Mouse (Mus musculus) brain, adult 2 months (tissue): ENCODE data around the gene Gadl1.
A peak's percentile ranks its signal among the peaks of the same experiment; 100 is the strongest.

ENCODE experiments used
- DNase-seq: peaks from one replicate; pipeline ENCODE4 v3.0.0; 2011; ENCODE audit warnings: low read depth, low spot score

Gene Gadl1

DNA sequence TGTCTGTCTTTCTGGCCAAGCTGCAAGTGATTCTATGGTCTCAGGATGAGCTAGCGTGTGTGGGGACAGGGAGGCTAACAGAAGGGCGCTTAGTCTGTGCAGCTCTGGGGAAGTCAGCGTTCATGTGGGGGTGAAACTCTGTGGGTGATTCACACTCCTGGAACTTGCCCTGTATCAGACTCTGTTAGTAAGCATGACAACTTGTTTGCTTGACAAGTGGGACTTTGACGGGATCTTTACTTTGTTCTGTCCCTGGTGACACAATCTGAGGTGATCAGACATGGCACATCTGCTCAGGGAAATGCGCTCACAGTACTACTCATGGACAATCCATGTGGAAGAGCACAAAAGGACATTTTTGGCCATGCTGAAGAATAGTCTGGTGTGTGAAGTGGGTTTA lies 178.0 kb downstream of the Gadl1 start:
- peak; percentile 18 for DNase-seq

DNA sequence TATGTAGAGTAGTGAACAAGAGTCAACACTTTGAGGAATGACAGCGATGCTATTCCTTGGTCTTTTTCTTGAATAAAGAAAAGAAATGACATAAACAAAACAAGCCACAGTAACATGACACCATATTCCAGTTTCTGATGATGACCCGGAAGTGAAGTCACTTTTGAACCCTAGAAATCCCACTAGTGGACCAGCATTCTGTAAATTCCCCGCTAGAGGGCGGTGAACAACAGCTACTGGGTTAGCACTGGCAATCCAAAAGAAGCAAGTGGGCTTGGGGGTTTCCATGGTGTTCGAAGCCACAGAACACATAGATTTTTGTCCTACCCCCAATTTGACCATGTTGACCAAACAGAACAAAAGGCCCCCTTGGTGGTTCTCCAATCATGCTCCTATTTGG lies 178.6 kb downstream of the Gadl1 start:
- peak; percentile 59 for DNase-seq

- peak; percentile 13 for DNase-seq
Observed at GRCm38 (mm10) chr9:116088912-116089311, 179.7 kb downstream of the Gadl1 start.

- DNase-seq = no peak
Observed at GRCm38 (mm10) chr9:116090296-116090695, 181.0 kb downstream of the Gadl1 start.

- peak; percentile 58 for DNase-seq
Observed at GRCm38 (mm10) chr9:116091101-116091841, 182.0 kb downstream of the Gadl1 start.

DNA sequence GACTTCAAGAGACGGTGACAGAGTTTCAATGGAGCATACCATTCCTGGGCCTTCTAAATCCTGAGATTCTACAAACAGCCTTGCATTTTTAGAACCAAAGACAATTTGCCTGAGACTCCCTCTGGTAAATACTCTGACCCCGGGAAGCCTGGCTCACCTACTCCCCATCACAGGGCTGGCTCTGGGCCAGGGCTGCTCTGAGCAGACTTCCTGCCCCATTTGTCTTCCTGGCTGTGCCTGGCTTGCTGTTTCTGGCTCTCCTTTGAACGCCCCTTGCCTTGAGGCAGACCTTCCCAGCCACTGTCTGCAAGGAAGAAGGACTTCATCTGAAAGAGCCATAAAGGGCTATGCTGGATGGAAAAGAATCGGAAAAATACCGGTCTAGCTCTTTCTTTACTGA lies 182.7 kb downstream of the Gadl1 start:
- DNase-seq = peak; percentile 22

GRCm38 (mm10) chr9:116098724-116099595 lies 189.7 kb downstream of the Gadl1 start:
- peak; percentile 31 for DNase-seq

- no peak for DNase-seq
Observed at GRCm38 (mm10) chr9:116099596-116099993, 190.3 kb downstream of the Gadl1 start.

DNA sequence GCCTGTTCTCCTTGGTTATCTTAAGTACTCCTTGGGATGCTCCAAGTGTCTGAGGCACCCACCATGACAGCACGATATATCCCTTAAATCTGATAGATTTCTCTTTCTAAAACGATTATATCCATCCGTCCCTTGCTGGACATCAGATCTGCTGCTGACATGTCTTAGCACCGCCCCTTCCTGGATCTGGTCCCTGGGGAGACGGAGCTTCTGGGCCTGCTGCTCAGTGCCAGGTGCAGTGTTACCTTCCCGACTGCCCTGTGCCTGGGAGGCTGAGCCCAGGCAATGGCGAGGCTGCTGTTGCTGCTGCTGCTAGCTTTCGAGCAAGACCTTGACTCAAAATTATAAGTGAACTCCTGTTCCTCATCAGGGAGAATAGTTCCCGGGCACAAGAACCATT lies 190.8 kb downstream of the Gadl1 start:
- DNase-seq = no peak

DNA sequence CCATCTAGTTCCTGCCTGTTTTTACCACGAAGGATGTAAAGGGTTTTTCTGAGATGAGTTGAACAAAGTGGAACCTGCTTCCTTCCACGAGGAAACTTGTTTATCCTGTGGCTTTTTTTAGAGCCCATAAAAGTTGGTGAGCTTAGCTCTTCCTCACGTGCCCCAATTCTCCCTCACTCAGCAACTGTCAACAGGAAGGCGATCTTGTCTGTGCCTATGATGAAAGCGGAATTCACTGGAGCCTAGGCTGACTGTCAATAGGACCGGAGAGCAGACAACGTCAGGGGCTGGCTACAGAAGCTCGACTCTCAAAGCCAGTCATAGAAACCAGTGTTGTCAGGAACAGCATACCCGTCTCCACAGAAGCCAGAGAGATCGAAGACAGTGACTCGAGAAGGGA lies 192.6 kb downstream of the Gadl1 start:
- peak; percentile 53 for DNase-seq

DNA sequence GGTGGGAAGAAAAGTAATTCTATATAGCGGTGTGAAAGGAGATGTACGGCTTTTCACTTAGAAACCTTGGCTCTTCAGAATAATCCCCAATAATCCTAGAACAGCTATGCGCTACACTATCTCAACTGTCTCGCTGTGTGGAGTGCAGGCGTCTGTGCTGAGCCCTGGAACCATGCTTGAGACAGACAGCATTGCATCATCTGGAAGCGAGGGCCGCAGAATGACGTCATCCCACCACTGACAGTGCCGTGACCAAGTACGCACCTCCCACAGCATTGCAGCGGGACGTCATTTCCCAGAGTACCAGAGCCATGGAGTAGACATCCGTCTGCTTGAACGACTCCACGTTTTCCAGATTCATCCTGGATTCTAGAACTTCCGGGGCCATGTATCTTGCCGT lies 195.5 kb downstream of the Gadl1 start:
- no peak for DNase-seq

DNA sequence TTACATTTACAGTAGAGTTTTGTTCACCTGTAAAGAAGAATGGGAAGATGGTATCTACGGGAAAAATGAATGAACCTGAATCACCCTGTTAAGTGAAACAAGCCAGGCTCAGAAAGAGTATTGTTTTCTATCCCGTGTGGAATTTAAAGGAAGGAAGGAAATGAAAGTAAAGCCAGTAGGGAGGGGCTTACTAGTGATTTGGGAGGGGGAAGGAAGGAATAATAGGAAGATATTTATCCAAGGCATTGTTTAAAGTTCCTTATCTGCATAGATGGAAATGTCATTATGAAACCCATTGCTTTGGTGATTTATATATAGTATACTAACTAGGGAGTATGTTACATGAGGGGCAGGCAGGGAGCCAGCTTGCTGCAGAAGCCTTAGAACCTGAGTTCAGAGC lies 199.5 kb downstream of the Gadl1 start:
- no peak for DNase-seq

DNA sequence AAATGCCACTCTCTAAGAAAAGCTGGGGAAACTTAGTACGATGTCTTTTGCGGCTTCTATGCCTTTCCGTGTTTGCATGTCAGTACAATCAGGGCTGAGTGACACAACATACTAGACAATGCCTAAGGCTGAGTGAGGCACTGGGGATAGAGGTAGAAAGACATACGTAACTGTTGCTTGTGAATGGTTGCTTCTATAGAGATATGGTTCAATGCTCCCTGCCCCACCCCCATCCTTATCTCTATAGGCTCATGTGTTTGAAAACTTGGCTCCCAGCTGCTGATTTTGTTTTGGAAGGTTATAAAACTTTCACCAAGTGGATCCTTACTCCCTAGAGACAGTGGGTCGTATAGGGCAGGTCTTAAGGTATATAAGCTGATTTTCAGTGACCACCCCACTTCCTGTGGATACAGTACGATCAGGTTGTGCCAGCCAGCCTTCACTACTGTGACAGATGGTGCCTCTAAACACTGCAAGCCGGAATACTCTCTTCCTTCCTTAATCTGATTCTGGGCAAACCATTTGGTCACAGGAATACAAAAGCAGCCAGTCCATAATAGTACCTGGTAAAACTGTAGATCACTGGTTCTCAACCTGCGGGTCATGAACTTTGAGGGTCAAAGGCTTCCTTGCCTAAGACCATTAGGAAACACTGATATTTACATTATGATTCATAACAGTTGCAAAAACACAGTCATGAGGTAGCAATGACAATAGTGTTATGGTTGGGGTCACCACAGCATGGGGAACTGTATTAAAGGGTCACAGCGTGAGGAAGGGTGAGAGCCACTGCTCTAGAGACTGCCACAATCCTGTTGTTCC lies 202.1 kb downstream of the Gadl1 start:
- DNase-seq = no peak

GRCm38 (mm10) chr9:116114339-116114738 lies 205.1 kb downstream of the Gadl1 start:
- no peak for DNase-seq

- peak; percentile 55 for DNase-seq
Observed at GRCm38 (mm10) chr9:116115875-116116274, 206.6 kb downstream of the Gadl1 start.

- DNase-seq = no peak
Observed at GRCm38 (mm10) chr9:116118332-116118872, 209.1 kb downstream of the Gadl1 start.

GRCm38 (mm10) chr9:116119990-116120389 lies 210.7 kb downstream of the Gadl1 start:
- DNase-seq = no peak

DNA sequence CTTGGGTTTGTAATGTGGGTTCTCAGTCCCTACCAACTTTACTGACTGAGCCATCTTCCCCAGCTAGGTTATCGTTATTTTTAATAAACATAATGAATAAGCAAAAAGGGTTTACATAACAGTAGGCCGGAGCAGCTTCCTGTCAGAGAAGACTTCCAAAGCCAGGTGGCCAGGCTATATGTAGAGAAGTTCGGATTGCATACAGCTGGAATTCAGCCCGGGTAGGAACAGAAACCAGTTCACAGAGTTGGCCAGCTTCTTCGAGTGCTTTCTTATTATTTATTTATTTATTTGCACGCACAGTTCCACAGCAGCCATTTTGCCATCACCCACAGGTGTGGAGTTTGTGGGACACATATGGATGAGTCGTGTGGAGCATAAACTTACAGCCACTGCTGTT lies 212.2 kb downstream of the Gadl1 start:
- DNase-seq = peak; percentile 36

- DNase-seq = no peak
Observed at GRCm38 (mm10) chr9:116122544-116122943, 213.3 kb downstream of the Gadl1 start.

- peak; percentile 54 for DNase-seq
Observed at GRCm38 (mm10) chr9:116122969-116123589, 213.8 kb downstream of the Gadl1 start.
